Comparison of ENCODE assay signal across 7 mouse cellular contexts in genomic region chr14:88469956-88470355, GRCm38 (mm10). TPM values are rescaled to one million over a fixed set of nuclear protein-coding genes. Genes with fewer than 3 reads are reported as not detected.
DNase-seq lines count a peak whose midpoint lies in the region; ATAC-seq and TF ChIP-seq lines count a peak whose summit lies in the region.

No protein-coding gene starts in this region.

- peaks cover 14% of the 10 kb centered on the region for H3K27me3 ChIP-seq in liver, embryonic 11.5 days (replicated peaks; ENCODE audit: control insufficient read depth, insufficient read depth, low read length)
- H3K27me3 ChIP-seq in forebrain, embryonic 12.5 days = peaks cover 29% of the 10 kb centered on the region; the same call in 1 of the 2 replicates
- H3K27me3 ChIP-seq in limb, embryonic 14.5 days (ENCODE audit: control insufficient read depth, insufficient read depth, low read length) = peaks cover 12% of the 10 kb centered on the region
- H3K27me3 ChIP-seq in stomach, embryonic 15.5 days (replicated peaks) = no peaks in the 10 kb centered on the region

- no peaks in the 10 kb centered on the region for H3K4me1 ChIP-seq in liver, embryonic 11.5 days (replicated peaks; ENCODE audit: control insufficient read depth, insufficient read depth, low read length)
- peaks cover 23% of the 10 kb centered on the region for H3K4me1 ChIP-seq in forebrain, embryonic 12.5 days
- H3K4me1 ChIP-seq in limb, embryonic 14.5 days (ENCODE audit: control insufficient read depth, insufficient read depth, low read length) = 0 out of 2 replicates have a peak, but pooled peaks cover 2% of the 10 kb centered on the region
- 0 out of 2 replicates have a peak, but pooled peaks cover 2% of the 10 kb centered on the region for H3K4me1 ChIP-seq in stomach, embryonic 15.5 days

- DNase-seq in liver, embryonic 11.5 days (ENCODE audit: low spot score) = no peak
- no peak for DNase-seq in liver
- DNase-seq in limb, embryonic 14.5 days (ENCODE audit: low spot score) = peak; percentile 9
- no peak for DNase-seq in natural killer cell, adult 2 months (ENCODE audit: low spot score in 2 of 2)
- no peak for DNase-seq in left cerebral cortex, adult 18-20 months (ENCODE audit: low spot score in 2 of 2)

- no peaks in the 10 kb centered on the region for H3K36me3 ChIP-seq in liver, embryonic 11.5 days (ENCODE audit: control insufficient read depth, insufficient read depth, low read length)
- no peaks in the 10 kb centered on the region for H3K36me3 ChIP-seq in forebrain, embryonic 12.5 days (replicated peaks)
- no peaks in the 10 kb centered on the region for H3K36me3 ChIP-seq in limb, embryonic 14.5 days (ENCODE audit: control insufficient read depth, insufficient read depth, low read length)
- no peaks in the 10 kb centered on the region for H3K36me3 ChIP-seq in stomach, embryonic 15.5 days

- no peak for TF ChIP-seq POLR2A in limb, embryonic 14.5 days (IDR thresholded peaks at IDR 0.05; ENCODE audit: borderline replicate concordance, extremely low read depth, insufficient read depth, insufficient read length)

- H3K9ac ChIP-seq in liver, embryonic 11.5 days (ENCODE audit: low read depth, low read length) = no peak overlapping the region
- peak overlapping the region; percentile 26; the same call in 1 of the 2 replicates for H3K9ac ChIP-seq in forebrain, embryonic 12.5 days
- peak overlapping the region; percentile 36; the same call in 1 of the 2 replicates for H3K9ac ChIP-seq in limb, embryonic 14.5 days (ENCODE audit: low read depth, low read length, severe bottlenecking)
- no peak overlapping the region for H3K9ac ChIP-seq in stomach, embryonic 15.5 days

- no peak overlapping the region; the same call in 1 of the 2 replicates for H3K4me3 ChIP-seq in liver, embryonic 11.5 days (ENCODE audit: low read depth, low read length)
- peak overlapping the region; percentile 49 for H3K4me3 ChIP-seq in forebrain, embryonic 12.5 days (replicated peaks)
- peak overlapping the region; percentile 40 for H3K4me3 ChIP-seq in limb, embryonic 14.5 days (replicated peaks; ENCODE audit: low read length)
- peak overlapping the region; percentile 46 for H3K4me3 ChIP-seq in stomach, embryonic 15.5 days (replicated peaks)

- no peaks in the 10 kb centered on the region for H3K9me3 ChIP-seq in liver, embryonic 11.5 days (ENCODE audit: control insufficient read depth, low read length)
- H3K9me3 ChIP-seq in forebrain, embryonic 12.5 days = no peaks in the 10 kb centered on the region
- H3K9me3 ChIP-seq in limb, embryonic 14.5 days (ENCODE audit: control insufficient read depth, low read length) = no peaks in the 10 kb centered on the region
- no peaks in the 10 kb centered on the region for H3K9me3 ChIP-seq in stomach, embryonic 15.5 days

- H3K27ac ChIP-seq in liver, embryonic 11.5 days (ENCODE audit: low read depth, low read length) = no peak overlapping the region
- no peak overlapping the region for H3K27ac ChIP-seq in forebrain, embryonic 12.5 days
- no peak overlapping the region for H3K27ac ChIP-seq in limb, embryonic 14.5 days (replicated peaks; ENCODE audit: low read depth, low read length)
- no peak overlapping the region for H3K27ac ChIP-seq in stomach, embryonic 15.5 days

- WGBS in liver, embryonic 11.5 days = 5% methylated on average over 9 of the region's 9 CpGs
- WGBS in forebrain, embryonic 12.5 days = under 1% methylated on average over 9 of the region's 9 CpGs
- WGBS in limb, embryonic 14.5 days = 3% methylated on average over 9 of the region's 9 CpGs
- under 1% methylated on average over 9 of the region's 9 CpGs for WGBS in stomach, embryonic 15.5 days

- no peak for ATAC-seq in liver, embryonic 11.5 days (replicated peaks; ENCODE audit: low FRiP score)
- peak; percentile 40; the same call in 1 of the 2 replicates for ATAC-seq in forebrain, embryonic 12.5 days (ENCODE audit: low FRiP score)
- ATAC-seq in limb, embryonic 14.5 days (ENCODE audit: low FRiP score, low read depth) = no peak
- no peak for ATAC-seq in stomach, embryonic 15.5 days (ENCODE audit: insufficient read depth, low FRiP score, low read depth)

- peak overlapping the region; percentile 63 for H3K4me2 ChIP-seq in liver, embryonic 11.5 days
- peak overlapping the region; percentile 86 for H3K4me2 ChIP-seq in forebrain, embryonic 12.5 days
- peak overlapping the region; percentile 67 for H3K4me2 ChIP-seq in limb, embryonic 14.5 days (replicated peaks; ENCODE audit: low read depth, low read length, severe bottlenecking)
- peak overlapping the region; percentile 71 for H3K4me2 ChIP-seq in stomach, embryonic 15.5 days

RNA-seq across cellular contexts. Expression of gene Pcdh20, which starts 1.2 kb away (rescaled TPM):
- polyA plus RNA-seq in liver, embryonic 11.5 days (2014; fragmentation: Nextera tagmentation; extraction: Ambion mirVana) = 0.16 and 0.22 TPM in 2 replicates
- 2.0 and 2.6 TPM in 2 replicates for polyA plus RNA-seq in forebrain, embryonic 12.5 days (2016; fragmentation: Nextera tagmentation; extraction: Ambion mirVana)
- 0.99 and 1.1 TPM in 2 replicates for polyA plus RNA-seq in limb, embryonic 14.5 days (2012; rRNA removed)
- polyA plus RNA-seq in limb, embryonic 14.5 days (2014; fragmentation: Nextera tagmentation; extraction: Ambion mirVana) = 2.2 and 2.5 TPM in 2 replicates
- 2.9 and 3.3 TPM in 2 replicates for polyA plus RNA-seq in stomach, embryonic 15.5 days (2015; fragmentation: Nextera tagmentation; extraction: Ambion mirVana)
- 10 to 100 TPM; 21.6 to 23.5 TPM for total RNA-seq in left cerebral cortex, adult 18-20 months (2021)

Comparison
In these comparisons a context has a peak if more than half of its experiments do, and no peak if none do; other contexts are left out.
1. H3K9ac ChIP-seq: peak in forebrain, embryonic 12.5 days (single experiment) and limb, embryonic 14.5 days (single experiment); none in liver, embryonic 11.5 days (single experiment) and stomach, embryonic 15.5 days (single experiment).
2. Peak in every context shown above with its lines, with median percentiles within 50 percentile points of each other: H3K4me2 ChIP-seq.